Mouse (Mus musculus) liver, embryonic 16.5 days (tissue): ENCODE measurements at regions not wholly inside any gene's neighbourhood (a gene's known extent, or its start where the extent isn't known, plus 50 kb on each side); places are given as distances from the start of the nearest gene placed in this dataset.

ENCODE experiments used
- ATAC-seq: fragments of 200-750 bp; cut with Nextera tagmentation; 2 replicates; pipeline ENCODE4 v1.8.0; 2017; ENCODE audit warnings: low read depth, mild to moderate bottlenecking, moderate number of reproducible peaks, moderate library complexity
- H3K27ac ChIP-seq: fragments of 300-500 bp; sonication (generic); 2 replicates; pipeline ENCODE4 v1.5.1; 2014; ENCODE audit warnings: mild to moderate bottlenecking, low read length
- H3K27me3 ChIP-seq: fragments of 300-500 bp; sonication (generic); 2 replicates; pipeline ENCODE4 v1.6.1; 2014; ENCODE audit warnings: low read depth, low read length, mixed read lengths; ENCODE audit not compliant: control insufficient read depth, insufficient read depth
- H3K36me3 ChIP-seq: fragments of 300-500 bp; sonication (generic); 2 replicates; pipeline ENCODE4 v1.6.1; 2014; ENCODE audit warnings: mild to moderate bottlenecking; ENCODE audit not compliant: control insufficient read depth, insufficient read depth
- H3K4me1 ChIP-seq: fragments of 300-500 bp; sonication (generic); 2 replicates; pipeline ENCODE4 v1.6.1; 2014; ENCODE audit warnings: low read depth, low read length, mixed read lengths; ENCODE audit not compliant: control insufficient read depth
- H3K4me2 ChIP-seq: fragments of 300-500 bp; sonication (generic); 2 replicates; pipeline ENCODE4 v1.6.1; 2014; ENCODE audit warnings: low read depth, low read length, mixed read lengths
- H3K4me3 ChIP-seq: fragments of 300-500 bp; sonication (generic); 2 replicates; pipeline ENCODE4 v1.5.1; 2014; ENCODE audit warnings: low read depth, mild to moderate bottlenecking, low read length
- H3K9ac ChIP-seq: fragments of 300-500 bp; sonication (generic); 2 replicates; pipeline ENCODE4 v1.6.1; 2014; ENCODE audit warnings: low read depth, low read length
- H3K9me3 ChIP-seq: fragments of 300-500 bp; sonication (generic); replicated peaks from 2 replicates; pipeline ENCODE4 v1.6.1; 2016; ENCODE audit warnings: low read length; ENCODE audit not compliant: control insufficient read depth
- WGBS: fragments of 180-500 bp; shearing (Covaris S2); extraction: QIAGEN DNeasy Blood & Tissue Kit; methylation state at CpG from one replicate; pipeline ENCODE4 v1.1.7; 2014; ENCODE audit not compliant: insufficient replicate concordance; 5-methylcytosine and 5-hydroxymethylcytosine counted together

GRCm38 (mm10) chr8:115441943-115442550, 265.5 kb downstream of the Maf start:
- Histone ChIP-seq H3K27me3 (no peaks in the 10 kb centered on the region), H3K27ac (no peak overlapping the region), H3K9me3 (no peaks in the 10 kb centered on the region), H3K36me3 (no peaks in the 10 kb centered on the region), H3K9ac (no peak overlapping the region), H3K4me1 (no peaks in the 10 kb centered on the region), H3K4me2 (no peak overlapping the region), H3K4me3 (no peak overlapping the region)
- no peak for ATAC-seq
- 65% methylated on average over 6 of the region's 6 CpGs for WGBS

GRCm38 (mm10) chr8:115441323-115441722, 266.3 kb downstream of the Maf start:
- H3K9me3 ChIP-seq: no peaks in the 10 kb centered on the region
- no peak overlapping the region for H3K27ac ChIP-seq
- no peaks in the 10 kb centered on the region for H3K36me3 ChIP-seq
- WGBS: 54% methylated on average over 6 of the region's 6 CpGs
- H3K27me3 ChIP-seq: no peaks in the 10 kb centered on the region
- H3K9ac ChIP-seq: no peak overlapping the region
- no peak overlapping the region for H3K4me3 ChIP-seq
- no peak overlapping the region for H3K4me2 ChIP-seq
- H3K4me1 ChIP-seq: no peaks in the 10 kb centered on the region
- no peak for ATAC-seq

GRCm38 (mm10) chr8:115440151-115440550, 267.4 kb downstream of the Maf start:
- H3K9me3 ChIP-seq: no peaks in the 10 kb centered on the region
- H3K36me3 ChIP-seq: no peaks in the 10 kb centered on the region
- H3K4me3 ChIP-seq: no peak overlapping the region
- no peak overlapping the region for H3K4me2 ChIP-seq
- no peak overlapping the region for H3K27ac ChIP-seq
- H3K9ac ChIP-seq: no peak overlapping the region
- no peaks in the 10 kb centered on the region for H3K4me1 ChIP-seq
- 54% methylated on average over 3 of the region's 3 CpGs for WGBS
- no peak for ATAC-seq
- H3K27me3 ChIP-seq: no peaks in the 10 kb centered on the region

- H3K4me1 ChIP-seq: no peaks in the 10 kb centered on the region
- WGBS: 62% methylated on average over 5 of the region's 5 CpGs
- H3K27ac ChIP-seq: no peak overlapping the region
- H3K4me3 ChIP-seq: no peak overlapping the region
- no peak for ATAC-seq
- no peaks in the 10 kb centered on the region for H3K27me3 ChIP-seq
- H3K9ac ChIP-seq: no peak overlapping the region
- H3K9me3 ChIP-seq: no peaks in the 10 kb centered on the region
- no peak overlapping the region for H3K4me2 ChIP-seq
- H3K36me3 ChIP-seq: no peaks in the 10 kb centered on the region
These were observed 268.1 kb downstream of the Maf start for GRCm38 (mm10) chr8:115439512-115439911.

- H3K4me2 ChIP-seq: no peak overlapping the region
- no peak overlapping the region for H3K27ac ChIP-seq
- no peaks in the 10 kb centered on the region for H3K27me3 ChIP-seq
- H3K9me3 ChIP-seq: no peaks in the 10 kb centered on the region
- H3K4me3 ChIP-seq: no peak overlapping the region
- H3K9ac ChIP-seq: no peak overlapping the region
- no peak for ATAC-seq
- H3K36me3 ChIP-seq: no peaks in the 10 kb centered on the region
- H3K4me1 ChIP-seq: no peaks in the 10 kb centered on the region
- WGBS: 67% methylated on average over 9 of the region's 9 CpGs
These were observed 269.6 kb downstream of the Maf start for GRCm38 (mm10) chr8:115437956-115438355.

- 45% methylated on average over 4 of the region's 4 CpGs for WGBS
- H3K4me2 ChIP-seq: no peak overlapping the region
- no peak overlapping the region for H3K27ac ChIP-seq
- no peaks in the 10 kb centered on the region for H3K4me1 ChIP-seq
- no peaks in the 10 kb centered on the region for H3K27me3 ChIP-seq
- no peak overlapping the region for H3K9ac ChIP-seq
- ATAC-seq: no peak
- H3K9me3 ChIP-seq: no peaks in the 10 kb centered on the region
- H3K36me3 ChIP-seq: no peaks in the 10 kb centered on the region
- no peak overlapping the region for H3K4me3 ChIP-seq
These were observed 271.3 kb downstream of the Maf start for GRCm38 (mm10) chr8:115436356-115436721.

- Histone ChIP-seq H3K27ac (no peak overlapping the region), H3K9me3 (no peaks in the 10 kb centered on the region), H3K4me2 (no peak overlapping the region), H3K4me3 (no peak overlapping the region), H3K36me3 (no peaks in the 10 kb centered on the region), H3K4me1 (no peaks in the 10 kb centered on the region), H3K27me3 (no peaks in the 10 kb centered on the region), H3K9ac (no peak overlapping the region)
- ATAC-seq: no peak
- WGBS: 44% methylated on average over 5 of the region's 5 CpGs
These were observed 271.8 kb downstream of the Maf start for GRCm38 (mm10) chr8:115435720-115436355.

GRCm38 (mm10) chr8:115432396-115433040, 275.1 kb downstream of the Maf start:
- H3K9me3 ChIP-seq: no peaks in the 10 kb centered on the region
- H3K4me3 ChIP-seq: no peak overlapping the region
- H3K9ac ChIP-seq: no peak overlapping the region
- no peaks in the 10 kb centered on the region; the same call in 1 of the 2 replicates for H3K4me1 ChIP-seq
- no peak for ATAC-seq
- H3K36me3 ChIP-seq: no peaks in the 10 kb centered on the region
- H3K4me2 ChIP-seq: no peak overlapping the region
- H3K27ac ChIP-seq: no peak overlapping the region
- no peaks in the 10 kb centered on the region for H3K27me3 ChIP-seq
- WGBS: 74% methylated on average over 5 of the region's 5 CpGs

- ATAC-seq: no peak
- no peaks in the 10 kb centered on the region for H3K27me3 ChIP-seq
- WGBS: 66% methylated on average over 3 of the region's 3 CpGs
- no peak overlapping the region for H3K27ac ChIP-seq
- H3K9ac ChIP-seq: no peak overlapping the region
- H3K9me3 ChIP-seq: no peaks in the 10 kb centered on the region
- no peak overlapping the region for H3K4me2 ChIP-seq
- H3K36me3 ChIP-seq: no peaks in the 10 kb centered on the region
- H3K4me3 ChIP-seq: no peak overlapping the region
- H3K4me1 ChIP-seq: no peaks in the 10 kb centered on the region; the same call in 1 of the 2 replicates
These were observed 276.8 kb downstream of the Maf start for GRCm38 (mm10) chr8:115430793-115431192.
